Mouse (Mus musculus) CH12.LX (cell line): Measurements from ENCODE around the gene Tmem178b.

ENCODE experiments used
- CTCF ChIP-seq, 2 experiments: IDR thresholded peaks in 1 of 2; conservative IDR thresholded peaks in 1 of 2; 2 replicates each; pipeline ENCODE4 v1.5.1; 2011 to 2012; ENCODE audit warnings: low read depth in 2 of 2, low read length in 2 of 2, improper control_type of control experiment in 1 of 2, inconsistent platforms in 1 of 2, mild to moderate bottlenecking in 1 of 2, moderate library complexity in 1 of 2
- IRF4 ChIP-seq: IDR thresholded peaks from 2 replicates; pipeline ENCODE4 v1.6.1; 2014; ENCODE audit warnings: low read depth, mild to moderate bottlenecking, inconsistent platforms, low read length, improper control_type of control experiment
- KAT2A ChIP-seq: IDR thresholded peaks from 2 replicates; pipeline ENCODE4 v1.6.1; 2012; ENCODE audit warnings: low read length, improper control_type of control experiment, inconsistent platforms; ENCODE audit not compliant: insufficient replicate concordance
- PAX5 ChIP-seq: IDR thresholded peaks from 2 replicates; pipeline ENCODE4 v1.6.1; 2012; ENCODE audit warnings: low read length, inconsistent platforms, mixed read lengths
- POLR2A ChIP-seq: IDR thresholded peaks from 2 replicates; pipeline ENCODE4 v1.6.1; 2011; ENCODE audit warnings: low read depth, mild to moderate bottlenecking, improper control_type of control experiment, low read length
- POLR2AphosphoS2 ChIP-seq: IDR thresholded peaks from 2 replicates; pipeline ENCODE4 v1.6.1; 2011; ENCODE audit warnings: low read depth, low read length, improper control_type of control experiment
- TBP ChIP-seq: conservative IDR thresholded peaks from 2 replicates; pipeline ENCODE4 v1.6.1; 2011; ENCODE audit warnings: low read depth, low read length, improper control_type of control experiment
- TCF12 ChIP-seq: IDR thresholded peaks from 2 replicates; pipeline ENCODE4 v1.6.1; 2014; ENCODE audit warnings: low read depth, mild to moderate bottlenecking, inconsistent platforms, low read length, improper control_type of control experiment
- UBTF ChIP-seq: IDR thresholded peaks from 2 replicates; pipeline ENCODE4 v1.6.1; 2012; ENCODE audit warnings: low read depth, mild to moderate bottlenecking, inconsistent platforms, low read length, improper control_type of control experiment, moderate library complexity
- ZMIZ1 ChIP-seq: IDR thresholded peaks from 2 replicates; pipeline ENCODE4 v1.6.1; 2012; ENCODE audit warnings: low read depth, mild to moderate bottlenecking, inconsistent platforms, low read length, improper control_type of control experiment

DNA sequence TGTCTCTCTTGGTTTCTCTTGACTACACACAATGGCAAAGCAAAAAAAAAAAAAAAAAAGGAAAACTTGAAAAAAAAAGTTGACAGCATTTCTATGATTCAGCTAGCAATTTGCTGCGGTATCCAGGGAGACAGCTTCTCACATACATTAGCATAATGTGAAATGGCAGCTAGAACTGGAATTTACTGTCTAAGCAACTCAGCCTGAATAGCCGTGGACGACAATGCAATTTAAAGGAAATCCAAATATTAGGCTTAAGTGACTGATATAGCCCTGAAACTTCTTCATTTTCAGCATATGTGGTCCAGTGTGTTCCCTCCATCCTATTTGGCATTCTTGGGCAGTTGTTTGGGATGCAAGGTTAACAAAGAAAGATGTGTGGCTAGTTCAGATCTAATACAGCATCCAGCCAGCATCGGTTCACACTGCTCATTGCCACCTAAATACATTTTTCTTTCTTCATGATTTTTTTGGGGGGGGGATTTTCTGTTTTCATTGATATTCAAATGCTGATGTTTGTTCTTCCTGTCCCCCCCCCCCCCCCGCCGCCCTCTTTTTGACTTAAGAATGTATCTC, 176.9 kb downstream of the Tmem178b start:
- no peak for TF ChIP-seq TBP
- TF ChIP-seq CTCF (conservative IDR thresholded peaks at IDR 0.05 in 1 of 2, IDR thresholded peaks at IDR 0.05 in 1 of 2; ENCODE audit: low read depth in 2 of 2, low read length in 2 of 2) = no peak
- no peak for TF ChIP-seq KAT2A
- TF ChIP-seq ZMIZ1 = no peak
- no peak for TF ChIP-seq UBTF
- no peak for TF ChIP-seq PAX5
- TF ChIP-seq POLR2A = no peak
- TF ChIP-seq IRF4 = no peak
- TF ChIP-seq POLR2AphosphoS2 = no peak
- TF ChIP-seq TCF12 = no peak
